Mouse (Mus musculus) forebrain, postnatal 0 days (tissue): Measurements from ENCODE around the gene Slc45a1. TPM values are rescaled to one million over a fixed set of nuclear protein-coding genes. Genes with fewer than 3 reads are reported as not detected.

ENCODE experiments used
- ATAC-seq: fragments of 200-750 bp; cut with Nextera tagmentation; 2 replicates; pipeline ENCODE4 v1.8.0; 2017; ENCODE audit warnings: mild to moderate bottlenecking, moderate library complexity
- DNase-seq: peaks from one replicate; pipeline ENCODE4 v3.0.0-alpha.2; 2015
- H3K27ac ChIP-seq: fragments of 300-500 bp; sonication (generic); 2 replicates; pipeline ENCODE4 v1.5.1; 2014; ENCODE audit warnings: low read depth, mild to moderate bottlenecking, antibody characterized with exemption, low read length, moderate library complexity, mixed read lengths
- H3K27me3 ChIP-seq: fragments of 300-500 bp; sonication (generic); 2 replicates; pipeline ENCODE4 v1.6.1; 2014; ENCODE audit warnings: mild to moderate bottlenecking, low read length, mixed read lengths; ENCODE audit not compliant: insufficient read depth
- H3K36me3 ChIP-seq: fragments of 300-500 bp; sonication (generic); 2 replicates; pipeline ENCODE4 v1.6.1; 2014; ENCODE audit warnings: mild to moderate bottlenecking, moderate library complexity; ENCODE audit not compliant: insufficient read depth
- H3K4me1 ChIP-seq: fragments of 300-500 bp; sonication (generic); 2 replicates; pipeline ENCODE4 v1.6.1; 2014; ENCODE audit warnings: antibody characterized with exemption; ENCODE audit not compliant: insufficient read depth
- H3K4me2 ChIP-seq: fragments of 300-500 bp; sonication (generic); 2 replicates; pipeline ENCODE4 v1.6.1; 2014; ENCODE audit warnings: low read depth, mild to moderate bottlenecking, moderate library complexity
- H3K4me3 ChIP-seq: fragments of 300-500 bp; sonication (generic); 2 replicates; pipeline ENCODE4 v1.5.1; 2014; ENCODE audit warnings: low read depth, low read length, mixed read lengths
- H3K9ac ChIP-seq: fragments of 300-500 bp; sonication (generic); 2 replicates; pipeline ENCODE4 v1.6.1; 2014; ENCODE audit warnings: mild to moderate bottlenecking
- H3K9me3 ChIP-seq: fragments of 300-500 bp; sonication (generic); 2 replicates; pipeline ENCODE4 v1.6.1; 2016; ENCODE audit warnings: low read length
- CTCF ChIP-seq: sonication (generic); IDR thresholded peaks from 2 replicates; pipeline ENCODE4 v1.5.1; 2016; ENCODE audit warnings: antibody characterized with exemption, control low read depth, low read depth
- WGBS: fragments of 180-500 bp; shearing (Covaris S2); extraction: QIAGEN DNeasy Blood & Tissue Kit; methylation state at CpG from one replicate; pipeline ENCODE4 v1.1.7; 2014; 5-methylcytosine and 5-hydroxymethylcytosine counted together
- polyA plus RNA-seq: library from polyadenylated mRNA; unstranded; fragments of >200 nt; fragmentation: Nextera tagmentation; extraction: Ambion mirVana; gene quantifications from 2 replicates; pipeline ENCODE4 v1.2.1, GENCODE M21; 2015
- total RNA-seq: library from RNA; depleted of rRNA; stranded (reverse); fragments of >200 nt; gene quantifications from 2 replicates; pipeline ENCODE4 v1.2.3, GENCODE M21; 2014

Slc45a1 gene
- total and polyA plus RNA-seq, 2 experiments from 2014 or later: 37.2 to 43.9 TPM

DNA sequence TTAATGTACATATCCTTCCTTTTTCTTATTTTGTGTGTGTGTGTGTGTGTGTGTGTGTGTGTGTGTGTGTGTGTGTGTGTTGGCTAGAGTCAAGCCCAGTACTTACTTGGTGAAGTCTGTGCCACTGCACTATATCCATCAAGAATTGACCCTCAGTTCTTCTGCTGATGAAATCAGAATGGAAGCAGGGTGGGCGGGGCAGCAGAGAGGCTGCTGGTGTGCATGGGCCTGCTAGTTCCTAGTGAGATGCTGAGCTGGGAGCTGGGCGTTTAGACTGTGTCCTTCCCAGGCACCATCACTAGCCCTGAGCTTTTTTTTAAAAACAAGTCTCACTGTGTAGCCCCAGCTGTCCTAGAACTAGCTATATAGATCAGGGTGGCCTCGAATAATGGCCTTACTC is 56.9 kb downstream of the Slc45a1 start:
- WGBS: 85% methylated on average over 3 of the region's 3 CpGs
- no peak for ATAC-seq

DNA sequence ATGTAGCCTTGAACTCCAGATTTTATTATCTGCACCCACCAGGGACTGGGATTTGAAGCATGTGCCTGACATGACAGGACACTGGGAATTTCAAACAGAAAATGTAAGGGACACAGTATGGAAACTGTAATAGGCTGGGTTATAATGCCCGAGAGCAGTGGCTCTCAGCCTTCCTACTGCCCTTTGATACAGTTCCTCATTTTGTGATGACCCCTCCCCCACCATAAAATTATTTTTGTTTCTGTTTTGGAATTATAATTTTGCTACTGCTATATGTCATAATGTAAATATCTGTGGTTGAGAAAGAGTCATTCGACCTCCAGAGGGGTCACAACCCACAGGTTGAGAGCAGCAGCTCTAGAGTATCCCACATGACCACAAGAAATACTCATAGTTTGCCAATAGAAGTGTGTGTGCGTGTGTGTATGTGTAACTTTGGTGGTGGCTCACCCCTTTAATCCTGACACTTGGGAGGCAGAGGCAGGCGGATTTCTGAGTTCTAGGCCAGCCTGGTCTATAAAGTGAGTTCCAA is 57.6 kb downstream of the Slc45a1 start:
- H3K27ac ChIP-seq: no peak overlapping the region
- DNase-seq (no peak), ATAC-seq (no peak)
- no peak overlapping the region for H3K9ac ChIP-seq
- no peaks in the 10 kb centered on the region for H3K4me1 ChIP-seq
- TF ChIP-seq CTCF: no peak
- H3K27me3 ChIP-seq: no peaks in the 10 kb centered on the region
- no peak overlapping the region for H3K4me3 ChIP-seq
- WGBS: 96% methylated on average over 4 of the region's 4 CpGs
- no peaks in the 10 kb centered on the region for H3K9me3 ChIP-seq
- H3K36me3 ChIP-seq: no peaks in the 10 kb centered on the region
- no peak overlapping the region for H3K4me2 ChIP-seq

More for the DNA sequence above, 56.9 kb downstream of the Slc45a1 start:
- H3K9me3 ChIP-seq: no peaks in the 10 kb centered on the region
- DNase-seq: no peak
- no peak overlapping the region for H3K27ac ChIP-seq
- H3K4me2 ChIP-seq: no peak overlapping the region
- no peak overlapping the region for H3K4me3 ChIP-seq
- TF ChIP-seq CTCF: no peak
- no peak overlapping the region for H3K9ac ChIP-seq
- no peaks in the 10 kb centered on the region for H3K27me3 ChIP-seq
- H3K4me1 ChIP-seq: no peaks in the 10 kb centered on the region
- H3K36me3 ChIP-seq: no peaks in the 10 kb centered on the region

DNA sequence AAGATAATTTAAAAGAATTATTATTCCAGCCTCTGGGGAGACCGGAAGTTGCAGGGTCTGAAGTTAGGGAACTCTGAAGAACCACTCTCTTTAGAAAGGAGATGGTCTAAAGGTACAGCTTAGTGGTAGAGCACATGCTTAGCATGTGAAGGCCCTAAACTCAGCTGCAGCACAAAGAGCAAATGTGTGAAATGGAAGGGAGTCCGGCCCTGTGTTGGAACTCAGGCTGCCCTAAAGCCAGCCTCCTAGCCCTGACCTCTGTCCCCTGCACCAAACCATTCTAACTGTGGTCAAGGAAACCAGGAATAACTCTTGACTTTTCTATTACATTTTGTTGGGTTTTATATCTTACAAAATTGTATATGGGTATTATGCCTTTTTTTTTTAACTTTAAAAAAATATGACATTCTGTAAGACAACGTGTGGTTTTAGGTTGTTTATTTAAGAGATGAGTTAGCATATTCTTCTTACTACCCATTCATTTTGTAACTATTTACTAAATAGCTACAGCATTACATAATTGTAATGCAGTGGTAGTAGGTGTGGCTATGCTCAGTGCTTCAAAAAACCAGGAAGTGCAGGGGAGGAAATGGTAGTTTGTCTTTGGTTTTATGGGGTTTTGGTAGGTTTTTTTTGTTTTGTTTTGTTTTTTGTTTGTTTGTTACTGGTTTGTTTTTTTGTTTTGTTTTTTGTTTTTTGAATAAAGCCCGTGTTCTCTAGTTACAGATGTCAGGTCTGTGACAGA is 58.3 kb downstream of the Slc45a1 start:
- 77% methylated on average over 4 of the region's 4 CpGs for WGBS
- Histone ChIP-seq H3K4me2 (no peak overlapping the region), H3K4me1 (no peaks in the 10 kb centered on the region), H3K9me3 (no peaks in the 10 kb centered on the region), H3K27me3 (no peaks in the 10 kb centered on the region), H3K36me3 (no peaks in the 10 kb centered on the region), H3K9ac (no peak overlapping the region), H3K27ac (no peak overlapping the region), H3K4me3 (no peak overlapping the region)
- ATAC-seq (no peak), DNase-seq (no peak)
- TF ChIP-seq CTCF: no peak

- DNase-seq (no peak), ATAC-seq (no peak)
- no peak for TF ChIP-seq CTCF
- Histone ChIP-seq H3K27me3 (no peaks in the 10 kb centered on the region), H3K4me2 (no peak overlapping the region), H3K4me1 (peaks cover 7% of the 10 kb centered on the region; the same call in 1 of the 2 replicates), H3K27ac (no peak overlapping the region), H3K9me3 (no peaks in the 10 kb centered on the region), H3K36me3 (no peaks in the 10 kb centered on the region), H3K9ac (no peak overlapping the region), H3K4me3 (no peak overlapping the region)
- 77% methylated on average over 6 of the region's 6 CpGs for WGBS
These were observed 59.9 kb downstream of the Slc45a1 start for GRCm38 (mm10) chr4:150592087-150592486.

GRCm38 (mm10) chr4:150591602-150592001 is 60.4 kb downstream of the Slc45a1 start:
- ATAC-seq (no peak), DNase-seq (no peak)
- Histone ChIP-seq H3K9me3 (no peaks in the 10 kb centered on the region), H3K9ac (no peak overlapping the region), H3K4me3 (no peak overlapping the region), H3K27ac (no peak overlapping the region), H3K4me2 (no peak overlapping the region), H3K4me1 (peaks cover 7% of the 10 kb centered on the region; the same call in 1 of the 2 replicates), H3K27me3 (no peaks in the 10 kb centered on the region), H3K36me3 (no peaks in the 10 kb centered on the region)
- 69% methylated on average over 4 of the region's 4 CpGs for WGBS
- TF ChIP-seq CTCF: no peak

DNA sequence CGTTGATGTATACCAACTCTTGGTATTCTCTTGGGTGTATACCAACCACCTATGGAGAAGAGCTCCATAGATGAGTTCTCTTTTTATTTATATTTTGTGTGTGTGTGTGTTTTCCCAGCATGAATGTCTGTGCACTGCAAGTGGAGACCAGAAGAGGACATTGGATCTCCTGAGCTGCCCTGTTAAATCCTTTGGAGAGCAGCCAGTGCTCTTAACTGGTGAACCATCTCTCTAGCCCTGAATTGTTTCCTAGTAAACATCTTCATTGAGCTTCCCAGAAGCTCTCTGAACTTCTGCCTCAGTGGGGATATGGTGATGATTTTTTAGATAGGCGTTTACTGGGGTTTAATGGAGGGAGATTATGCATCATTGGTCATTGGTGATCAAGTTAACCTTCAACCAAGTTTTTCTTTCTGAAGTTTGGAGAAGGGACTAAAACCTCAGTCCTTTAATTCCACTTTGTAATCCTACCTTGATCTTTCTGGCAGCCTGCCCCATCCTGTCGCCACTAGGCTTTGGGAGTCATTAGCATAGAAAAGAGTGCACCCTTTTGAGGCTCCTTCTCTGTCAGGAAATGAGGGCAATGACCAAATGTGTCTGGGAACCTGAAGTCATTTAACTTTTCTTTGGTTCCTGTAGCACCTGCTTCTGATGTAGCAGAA is 61.2 kb downstream of the Slc45a1 start:
- Histone ChIP-seq H3K27ac (no peak overlapping the region), H3K4me1 (peaks cover 7% of the 10 kb centered on the region; the same call in 1 of the 2 replicates), H3K4me3 (no peak overlapping the region), H3K36me3 (no peaks in the 10 kb centered on the region), H3K9me3 (no peaks in the 10 kb centered on the region), H3K27me3 (no peaks in the 10 kb centered on the region), H3K9ac (no peak overlapping the region), H3K4me2 (no peak overlapping the region)
- ATAC-seq (no peak), DNase-seq (no peak)
- WGBS: 44% methylated on average over 3 of the region's 3 CpGs
- TF ChIP-seq CTCF: no peak

GRCm38 (mm10) chr4:150588300-150588621 is 63.7 kb downstream of the Slc45a1 start:
- ATAC-seq (no peak), DNase-seq (no peak)
- WGBS: 79% methylated on average over 2 of the region's 2 CpGs
- Histone ChIP-seq H3K4me3 (no peak overlapping the region), H3K27ac (no peak overlapping the region), H3K4me1 (peaks cover 16% of the 10 kb centered on the region), H3K4me2 (no peak overlapping the region), H3K9me3 (no peaks in the 10 kb centered on the region), H3K9ac (no peak overlapping the region), H3K27me3 (no peaks in the 10 kb centered on the region), H3K36me3 (no peaks in the 10 kb centered on the region)
- TF ChIP-seq CTCF: no peak
